Mouse (Mus musculus) heart, embryonic 11.5 days (tissue): Measurements from ENCODE around the gene Shprh. TPM values are rescaled to one million over a fixed set of nuclear protein-coding genes. Genes with fewer than 3 reads are reported as not detected.
"Not testable (repeated sequence)": the region's sequence is repeated elsewhere in the genome, so short reads cannot be mapped to it uniquely, and the experiment has no call there.

Experiments used
- ATAC-seq: fragments of 200-750 bp; cut with Nextera tagmentation; replicated peaks from 2 replicates; pipeline ENCODE4 v1.8.0; 2017; ENCODE audit warnings: moderate library complexity; ENCODE audit not compliant: insufficient number of reproducible peaks, low FRiP score, low TSS enrichment
- H3K27ac ChIP-seq: fragments of 300-500 bp; sonication (generic); 2 replicates; pipeline ENCODE4 v1.5.1; 2014; ENCODE audit warnings: mild to moderate bottlenecking, low read depth, low read length
- H3K27me3 ChIP-seq: fragments of 300-500 bp; sonication (generic); 2 replicates; pipeline ENCODE4 v1.6.1; 2014; ENCODE audit warnings: mild to moderate bottlenecking, low read length, mixed read lengths; ENCODE audit not compliant: control insufficient read depth, insufficient read depth
- H3K36me3 ChIP-seq: fragments of 300-500 bp; sonication (generic); 2 replicates; pipeline ENCODE4 v1.6.1; 2014; ENCODE audit warnings: mild to moderate bottlenecking, low read length, moderate library complexity, mixed read lengths; ENCODE audit not compliant: control insufficient read depth, insufficient read depth
- H3K4me1 ChIP-seq: fragments of 300-500 bp; sonication (generic); 2 replicates; pipeline ENCODE4 v1.6.1; 2014; ENCODE audit warnings: low read length; ENCODE audit not compliant: control insufficient read depth, insufficient read depth
- H3K4me2 ChIP-seq: fragments of 300-500 bp; sonication (generic); 2 replicates; pipeline ENCODE4 v1.6.1; 2014; ENCODE audit warnings: mild to moderate bottlenecking, moderate library complexity
- H3K4me3 ChIP-seq: fragments of 300-500 bp; sonication (generic); 2 replicates; pipeline ENCODE4 v1.5.1; 2014; ENCODE audit warnings: low read depth, low read length
- H3K9ac ChIP-seq: fragments of 300-500 bp; sonication (generic); 2 replicates; pipeline ENCODE4 v1.6.1; 2014; ENCODE audit warnings: mild to moderate bottlenecking, low read depth, low read length, moderate library complexity
- H3K9me3 ChIP-seq: fragments of 300-500 bp; sonication (generic); replicated peaks from 2 replicates; pipeline ENCODE4 v1.6.1; 2016; ENCODE audit warnings: low read length; ENCODE audit not compliant: control insufficient read depth
- WGBS: fragments of 180-500 bp; shearing (Covaris S2); extraction: QIAGEN DNeasy Blood & Tissue Kit; methylation state at CpG from one replicate; pipeline ENCODE4 v1.1.7; 2014; ENCODE audit not compliant: insufficient replicate concordance; 5-methylcytosine and 5-hydroxymethylcytosine counted together
- polyA plus RNA-seq: library from polyadenylated mRNA; unstranded; fragments of >200 nt; fragmentation: Nextera tagmentation; extraction: Ambion mirVana; gene quantifications from 2 replicates; pipeline ENCODE4 v1.2.1, GENCODE M21; 2014

Gene Shprh
- polyA plus RNA-seq, 1 experiment from 2014 or later, result 20.1 TPM

DNA sequence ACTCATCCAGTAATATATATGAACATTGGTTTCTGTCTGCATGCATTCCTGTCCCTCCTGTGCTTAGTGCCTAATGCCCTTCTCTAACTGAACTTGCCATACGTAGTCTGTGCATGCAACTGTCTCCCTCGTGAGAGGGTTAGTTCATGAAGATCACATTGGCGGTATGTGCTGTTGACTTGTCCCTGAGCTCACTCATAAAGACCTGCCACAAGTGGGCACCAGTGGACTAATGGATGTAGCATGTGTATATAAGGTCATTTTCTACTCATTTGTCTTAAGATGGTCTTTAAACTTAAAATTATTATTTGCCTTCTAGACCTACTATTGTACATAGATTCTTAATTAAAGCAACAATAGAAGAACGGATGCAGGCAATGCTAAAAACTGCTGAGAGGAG, 62.8 kb downstream of the Shprh start:
- H3K27me3 ChIP-seq, result no peaks in the 10 kb centered on the region
- no peaks in the 10 kb centered on the region for H3K4me1 ChIP-seq
- 73% methylated on average over 4 of the region's 4 CpGs for WGBS
- H3K27ac ChIP-seq, result no peak overlapping the region
- peaks cover 11% of the 10 kb centered on the region for H3K36me3 ChIP-seq
- no peak for ATAC-seq
- H3K4me2 ChIP-seq, result no peak overlapping the region
- no peak overlapping the region for H3K4me3 ChIP-seq
- no peaks in the 10 kb centered on the region for H3K9me3 ChIP-seq
- no peak overlapping the region for H3K9ac ChIP-seq

DNA sequence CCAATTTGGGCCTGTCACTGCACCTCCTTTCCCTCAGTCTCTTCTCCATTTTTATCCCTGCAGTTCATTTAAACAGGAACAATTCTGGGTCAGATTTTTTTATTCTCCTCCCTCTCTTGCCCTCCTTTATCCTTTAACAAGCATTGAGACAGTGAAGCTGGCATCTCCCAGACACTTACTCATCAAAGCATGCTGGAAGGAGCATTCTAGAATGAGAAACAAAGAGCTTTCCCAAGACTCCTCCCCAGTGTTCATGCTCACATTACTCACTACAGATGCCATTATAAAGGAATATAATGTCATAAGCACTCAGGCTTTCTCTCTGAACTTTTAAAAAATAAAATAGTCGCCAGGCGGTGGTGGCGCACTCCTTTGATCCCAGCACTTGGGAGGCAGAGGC, 77.2 kb downstream of the Shprh start:
- H3K27me3 ChIP-seq, result no peaks in the 10 kb centered on the region
- no peak overlapping the region for H3K9ac ChIP-seq
- no peak overlapping the region for H3K4me2 ChIP-seq
- H3K36me3 ChIP-seq, result no peaks in the 10 kb centered on the region
- no peak overlapping the region for H3K27ac ChIP-seq
- peaks cover 7% of the 10 kb centered on the region; the same call in 1 of the 2 replicates for H3K4me1 ChIP-seq
- H3K4me3 ChIP-seq, result no peak overlapping the region
- WGBS, result 91% methylated on average over 3 of the region's 3 CpGs
- no peak for ATAC-seq
- no peaks in the 10 kb centered on the region for H3K9me3 ChIP-seq

DNA sequence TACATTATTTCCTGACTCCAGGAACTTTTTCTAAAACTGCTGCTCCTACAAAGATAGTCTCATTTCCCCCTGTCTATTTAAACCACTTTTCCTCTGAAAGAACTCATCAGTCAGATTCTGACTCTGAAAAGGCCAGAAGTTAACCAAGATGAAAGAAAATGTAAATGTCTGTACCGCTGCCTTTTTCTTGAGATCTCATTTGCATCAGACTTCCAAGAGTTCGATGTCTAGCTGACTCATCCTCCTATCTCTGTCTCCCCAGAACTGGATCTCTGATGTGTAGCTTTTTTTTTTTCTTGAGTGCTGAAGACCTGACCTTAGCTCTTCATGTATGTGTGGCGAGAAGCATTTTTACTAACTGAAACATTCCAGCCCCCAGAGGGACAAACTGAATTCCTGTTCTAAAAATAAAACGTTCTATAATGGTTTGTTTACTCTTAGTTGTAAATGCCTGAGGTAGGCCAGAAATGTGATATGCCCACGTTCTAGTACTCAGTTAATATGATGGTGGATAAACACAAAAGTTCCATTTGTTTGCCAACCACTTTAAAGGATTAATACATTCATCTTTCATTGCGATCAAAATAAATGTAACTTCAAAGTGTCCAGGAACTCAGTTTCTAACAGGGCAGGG, 80.4 kb downstream of the Shprh start:
- Histone ChIP-seq H3K4me1 (peaks cover 11% of the 10 kb centered on the region), H3K9ac (no peak overlapping the region), H3K36me3 (no peaks in the 10 kb centered on the region), H3K27ac (peak overlapping the region; percentile 35; the same call in 1 of the 2 replicates), H3K27me3 (no peaks in the 10 kb centered on the region), H3K4me2 (no peak overlapping the region), H3K9me3 (no peaks in the 10 kb centered on the region), H3K4me3 (no peak overlapping the region)
- WGBS, result 29% methylated on average over 6 of the region's 6 CpGs
- ATAC-seq, result no peak

DNA sequence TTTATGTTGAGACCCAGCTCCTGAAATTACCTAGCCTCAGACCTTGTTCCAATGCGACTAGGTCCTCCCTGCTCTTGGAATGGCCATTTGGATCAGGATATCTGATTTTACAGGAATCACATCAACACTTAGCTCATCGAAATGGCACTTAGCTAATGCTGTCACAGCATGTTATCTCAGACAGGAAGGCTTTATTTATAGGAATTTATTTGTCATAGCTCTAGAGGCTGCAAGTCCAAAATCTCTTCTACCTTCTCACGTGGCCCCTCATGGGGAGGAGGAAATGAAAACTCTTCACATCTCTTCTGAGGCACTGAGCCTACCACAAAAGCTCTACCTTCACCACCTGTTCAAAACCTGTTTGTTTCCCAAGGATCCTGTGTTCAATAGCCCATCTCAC, 84.0 kb downstream of the Shprh start:
- H3K4me1 ChIP-seq, result peaks cover 11% of the 10 kb centered on the region
- no peak overlapping the region; the same call in 1 of the 2 replicates for H3K27ac ChIP-seq
- 33% methylated on average over 3 of the region's 3 CpGs for WGBS
- H3K9me3 ChIP-seq, result no peaks in the 10 kb centered on the region
- H3K36me3 ChIP-seq, result no peaks in the 10 kb centered on the region
- no peak for ATAC-seq
- H3K27me3 ChIP-seq, result no peaks in the 10 kb centered on the region
- H3K9ac ChIP-seq, result no peak overlapping the region
- no peak overlapping the region for H3K4me3 ChIP-seq
- H3K4me2 ChIP-seq, result no peak overlapping the region

DNA sequence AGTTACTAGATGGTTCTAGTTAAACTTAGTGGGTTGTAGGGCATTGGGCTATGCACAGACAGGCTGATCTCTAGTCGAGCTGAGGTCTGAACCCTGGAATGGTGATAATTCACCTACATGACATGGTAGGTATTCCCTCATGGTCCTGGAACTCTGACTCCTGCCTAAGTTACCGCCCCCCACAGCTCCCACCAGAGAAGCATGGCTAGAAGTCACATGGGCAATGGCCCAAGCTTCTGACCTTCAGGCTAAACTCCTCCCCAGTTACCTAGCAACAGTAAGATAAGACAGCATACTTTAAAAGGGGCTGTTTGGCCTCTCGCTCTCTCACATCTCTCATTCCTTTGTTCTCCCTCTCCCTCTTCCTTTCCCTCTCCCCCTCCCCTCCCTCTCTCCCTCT, 93.8 kb downstream of the Shprh start:
- H3K4me3 ChIP-seq, H3K4me2 ChIP-seq, H3K27me3 ChIP-seq, H3K4me1 ChIP-seq, H3K9me3 ChIP-seq, H3K27ac ChIP-seq, H3K9ac ChIP-seq, ATAC-seq, H3K36me3 ChIP-seq: not testable (repeated sequence)
- WGBS, result 34% methylated on average over 3 of the region's 3 CpGs

DNA sequence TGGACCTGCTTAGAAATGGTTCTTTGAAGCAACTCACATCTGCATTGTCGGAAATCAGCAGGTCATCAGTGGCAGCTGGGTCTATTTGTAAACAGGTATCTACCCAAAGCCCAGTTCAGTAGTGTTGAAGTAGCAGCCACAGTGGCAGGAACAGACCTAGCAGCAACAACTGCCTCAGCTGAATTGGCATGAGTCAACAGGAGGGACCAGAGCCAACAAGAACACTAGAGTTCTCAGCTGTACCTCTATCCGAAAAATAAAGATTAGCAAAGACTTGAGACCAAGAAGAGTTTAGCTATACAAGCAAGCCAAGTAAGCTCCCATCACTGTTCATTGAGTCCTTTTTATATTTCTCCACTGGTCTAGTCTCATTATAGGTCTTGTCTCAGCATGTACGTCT, 99.0 kb downstream of the Shprh start:
- no peak overlapping the region for H3K9ac ChIP-seq
- H3K27ac ChIP-seq, result no peak overlapping the region
- 86% methylated on average over 3 of the region's 3 CpGs for WGBS
- no peak overlapping the region for H3K4me3 ChIP-seq
- no peak for ATAC-seq
- H3K4me1 ChIP-seq, result no peaks in the 10 kb centered on the region
- H3K36me3 ChIP-seq, result no peaks in the 10 kb centered on the region
- H3K9me3 ChIP-seq, result no peaks in the 10 kb centered on the region
- no peak overlapping the region for H3K4me2 ChIP-seq
- no peaks in the 10 kb centered on the region for H3K27me3 ChIP-seq

DNA sequence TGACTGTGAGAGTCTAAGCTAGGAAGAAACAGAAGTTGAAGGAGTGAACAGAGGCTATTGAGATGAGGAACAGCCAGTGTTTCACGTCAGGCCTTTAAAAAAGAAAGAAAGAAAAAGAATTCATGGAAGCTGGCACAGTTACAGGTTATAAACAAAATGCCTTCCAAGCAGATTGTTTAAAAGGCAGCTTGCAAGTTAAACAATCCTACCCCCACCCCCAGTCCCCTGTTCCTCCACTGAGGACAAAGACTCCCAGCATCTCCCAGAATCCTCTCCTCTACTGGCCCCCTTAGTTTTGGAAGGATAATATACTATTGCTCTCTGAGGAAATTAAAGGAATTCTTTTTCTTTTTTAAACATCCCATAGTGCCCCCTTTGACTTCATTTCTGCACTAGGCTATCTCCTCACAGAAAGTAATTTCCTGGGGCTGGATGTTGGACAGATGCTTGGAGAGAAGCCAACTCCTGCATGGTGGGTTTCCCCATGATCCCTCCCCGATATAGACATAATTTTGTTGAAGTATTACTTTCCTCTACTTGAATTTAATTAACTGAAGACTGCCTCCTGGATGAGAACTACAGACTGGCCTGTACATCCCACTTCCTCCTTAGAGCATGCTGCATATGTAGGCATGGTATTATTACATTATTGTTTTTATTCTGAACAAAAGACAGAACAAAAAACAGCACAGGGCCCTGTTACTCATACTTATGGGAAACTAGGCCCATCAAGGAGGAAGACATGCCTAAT, 101.2 kb downstream of the Shprh start:
- no peak for ATAC-seq

DNA sequence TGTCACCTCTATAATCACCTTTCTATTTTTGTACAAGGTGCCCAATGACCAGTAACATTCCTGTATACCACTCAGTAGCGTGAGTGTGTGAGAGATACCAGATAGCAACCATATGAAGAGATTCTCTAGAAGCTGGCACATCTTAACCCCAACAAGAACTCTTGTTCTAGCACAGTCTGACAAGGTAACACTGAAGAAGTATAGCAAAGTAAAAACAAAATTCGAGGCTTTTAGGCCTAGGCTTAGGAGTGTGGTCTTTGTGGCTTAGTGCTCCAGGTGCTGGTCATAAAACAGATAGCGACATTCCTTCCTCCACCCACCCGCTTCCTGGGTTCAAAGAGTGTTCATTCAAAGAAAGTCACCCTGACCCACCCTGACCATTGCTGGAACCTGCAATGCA, 104.4 kb downstream of the Shprh start:
- not testable (repeated sequence) for ATAC-seq, H3K27ac ChIP-seq, H3K9me3 ChIP-seq, H3K4me2 ChIP-seq, H3K27me3 ChIP-seq, H3K4me3 ChIP-seq, H3K9ac ChIP-seq, H3K36me3 ChIP-seq, H3K4me1 ChIP-seq
- WGBS, result 67% methylated on average over 4 of the region's 4 CpGs

More for the DNA sequence above, 101.2 kb downstream of the Shprh start:
- Histone ChIP-seq H3K9ac (no peak overlapping the region), H3K27me3 (no peaks in the 10 kb centered on the region), H3K4me3 (no peak overlapping the region), H3K27ac (no peak overlapping the region), H3K4me1 (no peaks in the 10 kb centered on the region), H3K36me3 (no peaks in the 10 kb centered on the region), H3K9me3 (no peaks in the 10 kb centered on the region), H3K4me2 (no peak overlapping the region)
- 66% methylated on average over 2 of the region's 2 CpGs for WGBS

DNA sequence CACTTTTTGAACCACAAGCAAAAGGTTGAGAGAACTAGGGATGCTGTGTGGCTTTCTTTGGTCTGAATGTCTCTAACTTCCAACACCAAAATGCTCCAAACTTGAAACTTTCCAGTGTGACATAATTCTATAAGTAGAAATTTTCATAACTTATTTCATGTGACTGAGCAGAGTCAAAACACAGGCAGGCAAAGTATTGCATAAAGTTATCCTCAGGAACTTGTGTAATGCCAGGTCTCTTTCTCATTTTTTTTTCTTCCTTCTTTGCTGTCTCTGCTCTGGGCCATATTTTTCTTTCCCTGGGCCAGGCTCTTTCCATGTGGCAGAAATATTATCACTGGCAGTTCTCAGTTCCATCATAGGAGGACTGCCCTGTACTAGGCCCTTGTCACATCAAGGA, 110.9 kb downstream of the Shprh start:
- H3K9me3 ChIP-seq, result no peaks in the 10 kb centered on the region
- no peak overlapping the region for H3K4me2 ChIP-seq
- no peak overlapping the region for H3K4me3 ChIP-seq
- H3K27me3 ChIP-seq, result no peaks in the 10 kb centered on the region
- no peak overlapping the region for H3K27ac ChIP-seq
- H3K36me3 ChIP-seq, result no peaks in the 10 kb centered on the region
- no peaks in the 10 kb centered on the region for H3K4me1 ChIP-seq
- H3K9ac ChIP-seq, result no peak overlapping the region
- no peak for ATAC-seq
